Mouse (Mus musculus) limb, embryonic 11.5 days (tissue): Measurements from ENCODE around the gene Aasdhppt. TPM values are rescaled to one million over a fixed set of nuclear protein-coding genes. Genes with fewer than 3 reads are reported as not detected.

ENCODE experiments used
- microRNA-seq: library from miRNA; unstranded; fragments of <30 nt; microRNA quantifications from one replicate; pipeline ENCODE4, GENCODE M21; 2016
- polyA plus RNA-seq: library from polyadenylated mRNA; unstranded; fragments of >200 nt; fragmentation: Nextera tagmentation; extraction: Ambion mirVana; gene quantifications from 2 replicates; pipeline ENCODE4 v1.2.1, GENCODE M21; 2014

Gene Aasdhppt
- polyA plus RNA-seq, 1 experiment from 2014 or later: 38.9 TPM

Small RNA genes within 50 kb of the gene (microRNA-seq; reads per million reads assigned to microRNA genes)
- gene Gm22195: not detected

Other genes with a start within 250 kb of the Aasdhppt start
- 6.7 and 7.0 TPM in 2 replicates for gene Kbtbd3, start 362 bp upstream of the Aasdhppt start, polyA plus RNA-seq
- 63.8 and 67.2 TPM in 2 replicates for gene Msantd4, start 67.1 kb upstream of the Aasdhppt start, polyA plus RNA-seq